Mouse (Mus musculus) midbrain, embryonic 10.5 days (tissue): ENCODE measurements around the gene Mknk2. TPM values are rescaled to one million over a fixed set of nuclear protein-coding genes. Genes with fewer than 3 reads are reported as not detected.

Source experiments
- DNase-seq: peaks from one replicate; pipeline ENCODE4 v3.0.0-alpha.2; 2017; ENCODE audit warnings: low spot score
- H3K27ac ChIP-seq: fragments of 300-500 bp; sonication (generic); replicated peaks from 2 replicates; pipeline ENCODE4 v1.5.1; 2016; ENCODE audit warnings: mild to moderate bottlenecking
- H3K27me3 ChIP-seq: fragments of 300-500 bp; sonication (generic); 2 replicates; pipeline ENCODE4 v1.6.1; 2016; ENCODE audit warnings: low read depth, mild to moderate bottlenecking; ENCODE audit not compliant: poor library complexity, severe bottlenecking
- H3K36me3 ChIP-seq: fragments of 300-500 bp; sonication (generic); 2 replicates; pipeline ENCODE4 v1.6.1; 2016; ENCODE audit warnings: mild to moderate bottlenecking, moderate library complexity
- H3K4me1 ChIP-seq: fragments of 300-500 bp; sonication (generic); 2 replicates; pipeline ENCODE4 v1.6.1; 2016
- H3K4me3 ChIP-seq: fragments of 300-500 bp; sonication (generic); 2 replicates; pipeline ENCODE4 v1.5.1; 2016; ENCODE audit warnings: mild to moderate bottlenecking, moderate library complexity
- H3K9me3 ChIP-seq: fragments of 300-500 bp; sonication (generic); replicated peaks from 2 replicates; pipeline ENCODE4 v1.6.1; 2016; ENCODE audit warnings: mild to moderate bottlenecking
- WGBS: fragments of 180-500 bp; shearing (Covaris S2); methylation state at CpG from one replicate; pipeline ENCODE4 v1.1.7; 2016; 5-methylcytosine and 5-hydroxymethylcytosine counted together
- polyA plus RNA-seq: library from polyadenylated mRNA; unstranded; fragments of >200 nt; fragmentation: Nextera tagmentation; extraction: Ambion mirVana; gene quantifications from 2 replicates; pipeline ENCODE4 v1.2.1, GENCODE M21; 2016

The Mknk2 gene
- polyA plus RNA-seq, 1 experiment from 2014 or later, result 84.7 TPM

GRCm38 (mm10) chr10:80664197-80665015 is 13.5 kb downstream of the Mknk2 start:
- DNase-seq, result no peak
- Histone ChIP-seq H3K27me3 (no peaks in the 10 kb centered on the region), H3K36me3 (peaks cover 43% of the 10 kb centered on the region), H3K27ac (no peak overlapping the region; the same call in 1 of the 2 replicates), H3K9me3 (no peaks in the 10 kb centered on the region), H3K4me3 (peak overlapping the region; percentile 16; the same call in 1 of the 2 replicates), H3K4me1 (peaks cover 29% of the 10 kb centered on the region)
- 47% methylated on average over 16 of the region's 16 CpGs for WGBS

GRCm38 (mm10) chr10:80663485-80664196 is 14.3 kb downstream of the Mknk2 start:
- WGBS, result 71% methylated on average over 5 of the region's 5 CpGs
- Histone ChIP-seq H3K4me1 (peaks cover 35% of the 10 kb centered on the region), H3K4me3 (no peak overlapping the region), H3K36me3 (peaks cover 36% of the 10 kb centered on the region), H3K9me3 (no peaks in the 10 kb centered on the region), H3K27ac (peak overlapping the region; percentile 9; the same call in 1 of the 2 replicates), H3K27me3 (no peaks in the 10 kb centered on the region)
- no peak for DNase-seq

GRCm38 (mm10) chr10:80661149-80661548 is 16.8 kb downstream of the Mknk2 start:
- Histone ChIP-seq H3K4me1 (peaks cover 41% of the 10 kb centered on the region), H3K4me3 (no peak overlapping the region), H3K9me3 (no peaks in the 10 kb centered on the region), H3K27me3 (no peaks in the 10 kb centered on the region), H3K27ac (no peak overlapping the region), H3K36me3 (peaks cover 11% of the 10 kb centered on the region)
- DNase-seq, result peak; percentile 37
- WGBS, result 32% methylated on average over 5 of the region's 5 CpGs

- no peaks in the 10 kb centered on the region for H3K9me3 ChIP-seq
- H3K27ac ChIP-seq, result 0 out of 2 replicates have a peak overlapping the region, but pooled peaks have one; percentile 46
- 23% methylated on average over 10 of the region's 10 CpGs for WGBS
- H3K36me3 ChIP-seq, result no peaks in the 10 kb centered on the region
- peaks cover 41% of the 10 kb centered on the region for H3K4me1 ChIP-seq
- no peak overlapping the region for H3K4me3 ChIP-seq
- no peaks in the 10 kb centered on the region for H3K27me3 ChIP-seq
- DNase-seq, result peak; percentile 71
Measured at GRCm38 (mm10) chr10:80659213-80659612, 18.7 kb downstream of the Mknk2 start.

- 0 out of 2 replicates have a peak overlapping the region, but pooled peaks have one; percentile 20 for H3K27ac ChIP-seq
Measured at GRCm38 (mm10) chr10:80658841-80659202, 19.1 kb downstream of the Mknk2 start.

GRCm38 (mm10) chr10:80658194-80658840 is 19.6 kb downstream of the Mknk2 start:
- Histone ChIP-seq H3K9me3 (no peaks in the 10 kb centered on the region), H3K27me3 (no peaks in the 10 kb centered on the region), H3K36me3 (no peaks in the 10 kb centered on the region), H3K4me1 (peaks cover 41% of the 10 kb centered on the region), H3K27ac (no peak overlapping the region), H3K4me3 (0 out of 2 replicates have a peak overlapping the region, but pooled peaks have one; percentile 1)
- DNase-seq, result no peak
- WGBS, result 92% methylated on average over 14 of the region's 14 CpGs

More at GRCm38 (mm10) chr10:80658841-80659202, 19.1 kb downstream of the Mknk2 start:
- H3K27me3 ChIP-seq, result no peaks in the 10 kb centered on the region
- H3K4me3 ChIP-seq, result no peak overlapping the region
- peaks cover 43% of the 10 kb centered on the region for H3K4me1 ChIP-seq
- no peaks in the 10 kb centered on the region for H3K9me3 ChIP-seq
- no peak for DNase-seq
- WGBS, result 69% methylated on average over 4 of the region's 4 CpGs
- H3K36me3 ChIP-seq, result no peaks in the 10 kb centered on the region

GRCm38 (mm10) chr10:80656863-80657623 is 20.9 kb downstream of the Mknk2 start, which contains the start of gene Btbd2:
Gene Btbd2, minus strand, starts transcription at chr10:80657071.
- H3K9me3 ChIP-seq, result no peaks in the 10 kb centered on the region
- no peak for DNase-seq
- H3K4me3 ChIP-seq, result peak within 1 kb of the TSS; percentile 94
- H3K27ac ChIP-seq, result peak within 1 kb of the TSS; percentile 95
- 19% methylated on average over 15 of the region's 15 CpGs for WGBS
- peaks cover 5% of the 10 kb centered on the region for H3K36me3 ChIP-seq
- no peaks in the 10 kb centered on the region for H3K27me3 ChIP-seq
- peaks cover 38% of the 10 kb centered on the region for H3K4me1 ChIP-seq

GRCm38 (mm10) chr10:80656130-80656862 is 21.6 kb downstream of the Mknk2 start:
- DNase-seq, result peak; percentile 98
- H3K4me1 ChIP-seq, result peaks cover 38% of the 10 kb centered on the region
- no peaks in the 10 kb centered on the region for H3K9me3 ChIP-seq
- 1% methylated on average over 72 of the region's 72 CpGs for WGBS
- peak overlapping the region; percentile 94 for H3K4me3 ChIP-seq
- peaks cover 10% of the 10 kb centered on the region for H3K36me3 ChIP-seq
- no peaks in the 10 kb centered on the region for H3K27me3 ChIP-seq
- H3K27ac ChIP-seq, result peak overlapping the region; percentile 95

GRCm38 (mm10) chr10:80655406-80656129 is 22.3 kb downstream of the Mknk2 start:
- DNase-seq, result no peak
- peaks cover 38% of the 10 kb centered on the region for H3K4me1 ChIP-seq
- 7% methylated on average over 12 of the region's 12 CpGs for WGBS
- peak overlapping the region; percentile 94 for H3K4me3 ChIP-seq
- H3K36me3 ChIP-seq, result peaks cover 12% of the 10 kb centered on the region
- H3K9me3 ChIP-seq, result no peaks in the 10 kb centered on the region
- no peaks in the 10 kb centered on the region for H3K27me3 ChIP-seq
- H3K27ac ChIP-seq, result peak overlapping the region; percentile 95

- Histone ChIP-seq H3K4me1 (peaks cover 38% of the 10 kb centered on the region), H3K27me3 (no peaks in the 10 kb centered on the region), H3K27ac (no peak overlapping the region), H3K36me3 (peaks cover 15% of the 10 kb centered on the region), H3K9me3 (no peaks in the 10 kb centered on the region), H3K4me3 (peak overlapping the region; percentile 94)
- DNase-seq, result no peak
- 91% methylated on average over 6 of the region's 6 CpGs for WGBS
Measured at GRCm38 (mm10) chr10:80654866-80655265, 23.0 kb downstream of the Mknk2 start.

- Histone ChIP-seq H3K4me3 (no peak overlapping the region), H3K27ac (no peak overlapping the region), H3K9me3 (no peaks in the 10 kb centered on the region), H3K36me3 (peaks cover 28% of the 10 kb centered on the region), H3K4me1 (peaks cover 31% of the 10 kb centered on the region), H3K27me3 (no peaks in the 10 kb centered on the region)
- 95% methylated on average over 6 of the region's 6 CpGs for WGBS
- DNase-seq, result no peak
Measured at GRCm38 (mm10) chr10:80653156-80653720, 24.7 kb downstream of the Mknk2 start.
